ENCODE assay signal across 19 mouse cellular contexts in genomic region chr8:121136856-121137255, GRCm38 (mm10). TPM values are rescaled to one million over a fixed set of nuclear protein-coding genes. Genes with fewer than 3 reads are reported as not detected.
"Had no signal": no experiment of that assay in that cellular context is flagged by ENCODE, and none has a peak within 500 bp of the region (broad histone marks: within the 10 kb centered on the region; RNA-seq: fewer than 3 reads in every experiment).

No protein-coding gene starts in this region.

- ATAC-seq: midbrain, embryonic 16.5 days had no signal

- H3K27ac ChIP-seq: kidney, embryonic 15.5 days; limb, embryonic 15.5 days; liver, embryonic 13.5 days; midbrain, embryonic 12.5 days; neural tube, embryonic 13.5 days; stomach, embryonic 15.5 days had no signal

- H3K4me3 ChIP-seq: kidney, embryonic 15.5 days; limb, embryonic 15.5 days; liver, embryonic 13.5 days; midbrain, embryonic 12.5 days; neural tube, embryonic 13.5 days; stomach, embryonic 15.5 days had no signal

- H3K9me3 ChIP-seq: limb, embryonic 15.5 days; stomach, embryonic 15.5 days had no signal

- H3K9ac ChIP-seq: kidney, embryonic 15.5 days; limb, embryonic 15.5 days; liver, embryonic 13.5 days; midbrain, embryonic 12.5 days; neural tube, embryonic 13.5 days; stomach, embryonic 15.5 days had no signal

- H3K27me3 ChIP-seq: kidney, embryonic 15.5 days; stomach, embryonic 15.5 days had no signal

- H3K4me1 ChIP-seq: limb, embryonic 15.5 days; liver, embryonic 13.5 days; midbrain, embryonic 12.5 days; neural tube, embryonic 13.5 days had no signal

- H3K4me2 ChIP-seq: kidney, embryonic 15.5 days; limb, embryonic 15.5 days; liver, embryonic 13.5 days; midbrain, embryonic 12.5 days; neural tube, embryonic 13.5 days; stomach, embryonic 15.5 days had no signal

- H3K36me3 ChIP-seq: liver, embryonic 13.5 days; midbrain, embryonic 12.5 days; neural tube, embryonic 13.5 days; stomach, embryonic 15.5 days had no signal

- DNase-seq: kidney, adult 2 months; kidney, postnatal 36 days; liver, embryonic 13.5 days; lung, adult 18-20 months; lung, postnatal 10 days; lung, postnatal 4 days; retina, postnatal 1 day; right cerebral cortex, postnatal 4 days; spleen, adult 18-20 months; thymus, postnatal 36 days had no signal

RNA-seq across cellular contexts. Expression of gene Foxl1, which starts 9.1 kb away (rescaled TPM):
- total RNA-seq: layer of hippocampus, adult 18-20 months; megakaryocyte-erythroid progenitor cell, adult 5-6 weeks had no signal
- polyA plus RNA-seq: limb, embryonic 11.5 days had no signal

RNA-seq across cellular contexts. Expression of gene Foxc2, which starts 20.9 kb away (rescaled TPM):
- total RNA-seq: megakaryocyte-erythroid progenitor cell, adult 5-6 weeks had no signal

RNA-seq across cellular contexts. Expression of gene Foxf1, which starts 52.7 kb away (rescaled TPM):
- total RNA-seq: megakaryocyte-erythroid progenitor cell, adult 5-6 weeks had no signal
